Mouse (Mus musculus): ENCODE measurements around the gene Hadh.

Gene Hadh

GRCm38 (mm10) chr3:131271559-131272373 is at the start of gene Hadh:
Gene Hadh, minus strand, starts transcription at chr3:131272101.
- DNase-seq: peak; percentile 87

GRCm38 (mm10) chr3:131320184-131320583 is 48.3 kb upstream of the Hadh start:
- peak; percentile 72 for DNase-seq

DNA sequence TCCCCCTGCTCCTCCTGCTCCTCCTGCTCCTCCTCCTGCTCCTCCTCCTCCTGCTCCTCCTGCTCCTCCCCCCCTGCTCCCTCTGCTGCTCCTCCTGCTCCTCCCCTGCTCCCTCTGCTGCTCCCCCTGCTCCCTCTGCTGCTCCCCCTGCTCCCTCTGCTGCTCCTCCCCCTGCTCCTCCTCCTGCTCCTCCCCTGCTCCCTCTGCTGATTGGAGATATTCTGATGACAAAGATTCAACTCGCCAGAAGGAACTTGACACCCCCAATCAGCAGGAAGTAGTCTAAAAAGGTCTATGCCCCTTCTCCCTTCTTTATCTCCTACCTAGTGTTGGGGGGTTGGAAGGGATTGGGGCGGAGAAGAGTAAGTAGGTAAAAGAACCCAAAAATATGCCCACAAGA is 46.3 kb upstream of the Hadh start:
- DNase-seq: no peak

- no peak for DNase-seq
Measured at GRCm38 (mm10) chr3:131317126-131317525, 45.2 kb upstream of the Hadh start.

DNA sequence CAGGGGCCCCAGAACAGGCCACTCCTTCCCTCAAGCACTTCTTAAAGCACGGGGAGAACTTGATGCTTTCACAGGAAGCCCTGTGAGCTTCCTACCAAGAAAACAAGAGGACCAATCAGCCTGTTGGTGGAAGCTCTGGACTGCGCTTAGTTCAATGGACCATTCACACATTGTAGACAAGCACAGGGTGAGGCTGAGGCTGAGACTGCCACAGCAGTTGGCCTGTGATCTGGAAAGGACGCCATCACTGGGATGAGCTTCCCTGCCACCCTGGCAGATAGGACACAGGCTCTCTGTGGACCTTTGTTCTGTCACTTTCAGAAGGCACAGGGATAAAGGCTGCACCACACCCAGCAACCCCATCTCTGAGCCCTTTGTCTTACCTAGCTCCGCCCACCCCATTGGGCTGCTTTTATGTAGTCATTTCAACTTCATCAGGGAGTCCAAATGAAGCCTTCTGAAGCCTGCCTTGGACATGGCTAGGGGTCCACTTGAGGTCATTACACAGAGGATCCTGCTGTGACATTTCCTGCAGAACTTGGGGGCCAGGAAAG is 44.1 kb upstream of the Hadh start:
- no peak for DNase-seq

DNA sequence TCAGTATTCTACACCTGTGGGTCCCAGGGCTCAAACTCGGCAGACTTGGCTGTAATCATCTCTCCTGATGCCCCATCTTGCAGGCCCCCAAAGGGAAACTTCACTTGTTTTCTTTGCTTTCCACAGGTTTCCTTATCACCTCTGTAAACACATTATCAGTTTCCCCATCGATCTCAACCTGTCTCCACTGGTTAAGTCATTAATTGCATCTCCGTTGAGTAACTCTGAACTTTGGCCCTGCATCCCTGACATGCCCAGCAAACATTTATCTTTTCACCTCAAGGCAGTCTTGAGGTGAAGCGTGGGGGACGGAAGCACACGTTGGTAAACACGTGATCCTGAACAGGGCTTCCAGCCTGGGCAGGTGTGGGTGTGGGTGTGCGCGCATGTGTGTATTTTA is 40.4 kb upstream of the Hadh start:
- no peak for DNase-seq

DNA sequence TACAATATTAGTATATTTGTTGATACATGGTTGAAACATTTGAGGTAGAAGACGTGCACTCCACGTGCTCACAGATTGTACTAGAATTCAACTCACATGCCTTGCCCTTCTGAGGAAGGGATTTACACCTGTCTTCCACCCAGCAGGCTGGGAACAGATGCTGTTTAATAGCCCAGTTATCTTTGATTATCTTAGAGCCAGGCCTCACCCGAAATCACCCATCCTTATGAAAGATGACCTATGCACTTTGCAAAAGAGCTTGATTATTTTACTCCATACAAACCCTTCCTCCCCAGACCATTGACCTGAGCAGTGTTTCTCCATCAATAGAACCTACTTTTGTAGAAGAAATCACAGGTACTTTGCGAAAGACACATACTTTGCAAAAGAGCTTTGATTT is 38.7 kb upstream of the Hadh start:
- DNase-seq: no peak

DNA sequence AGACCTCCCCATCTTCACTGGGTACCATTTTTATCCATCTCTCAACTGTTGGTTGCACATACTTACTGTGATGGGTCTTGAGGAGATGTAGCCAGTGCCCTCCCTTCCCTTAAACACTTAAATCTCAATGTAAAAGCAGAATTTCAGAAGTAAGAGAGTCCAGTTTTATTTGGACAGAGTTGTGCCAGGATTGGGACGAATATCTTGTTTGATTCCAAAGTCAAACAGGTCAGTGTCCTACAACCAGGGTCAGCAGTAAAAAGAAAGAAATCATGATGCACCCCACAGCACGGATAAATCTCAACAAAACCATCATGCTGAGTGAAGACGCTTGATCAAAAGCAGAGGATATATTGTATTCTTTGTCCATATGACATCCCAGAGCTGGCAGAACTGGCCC is 35.9 kb upstream of the Hadh start:
- no peak for DNase-seq

GRCm38 (mm10) chr3:131306255-131306654 is 34.4 kb upstream of the Hadh start:
- DNase-seq: no peak

DNA sequence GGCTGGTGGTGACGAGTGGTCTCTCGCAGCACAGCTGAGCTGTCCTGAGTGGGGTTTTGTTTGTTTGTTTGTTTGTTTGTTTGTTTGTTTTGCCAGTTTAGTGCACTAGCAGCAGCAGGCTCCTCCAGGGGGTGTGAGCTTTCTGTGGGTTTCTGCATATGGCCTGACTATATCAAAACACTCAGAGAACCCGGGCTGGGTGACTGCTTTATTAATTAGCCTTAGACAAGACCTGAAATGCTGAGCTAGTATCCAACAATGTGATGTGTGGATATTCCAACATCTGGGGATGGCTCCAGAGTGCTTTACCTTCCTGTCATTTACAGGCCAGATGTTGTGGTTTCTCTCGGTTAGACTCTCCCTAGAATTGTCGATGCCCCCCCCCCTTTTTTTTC is 31.4 kb upstream of the Hadh start:
- no peak for DNase-seq

- peak; percentile 87 for DNase-seq
Measured at GRCm38 (mm10) chr3:131302452-131303319, 30.8 kb upstream of the Hadh start, which contains the start of gene Cyp2u1. Gene Cyp2u1, minus strand, starts transcription at chr3:131303227.

DNA sequence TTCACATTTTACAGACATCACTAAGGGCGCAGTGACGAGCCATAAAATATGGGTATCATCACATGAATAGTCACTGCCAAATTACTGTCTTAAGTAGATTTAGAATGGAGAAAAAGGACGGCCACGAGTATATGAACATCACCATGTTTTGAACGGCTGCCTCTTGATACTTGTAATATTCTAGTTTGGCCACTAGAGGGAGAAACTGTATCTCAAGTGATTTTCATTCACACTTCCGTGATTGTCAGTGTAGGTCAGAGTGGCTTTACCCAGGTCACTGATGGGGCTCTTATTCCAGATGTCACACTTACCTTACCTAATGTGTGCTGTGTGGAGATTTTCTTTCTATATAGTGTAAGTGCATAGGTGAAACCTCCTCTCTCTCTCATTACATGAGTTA is 28.0 kb upstream of the Hadh start:
- DNase-seq: no peak

GRCm38 (mm10) chr3:131299078-131299477 is 27.2 kb upstream of the Hadh start:
- DNase-seq: no peak

DNA sequence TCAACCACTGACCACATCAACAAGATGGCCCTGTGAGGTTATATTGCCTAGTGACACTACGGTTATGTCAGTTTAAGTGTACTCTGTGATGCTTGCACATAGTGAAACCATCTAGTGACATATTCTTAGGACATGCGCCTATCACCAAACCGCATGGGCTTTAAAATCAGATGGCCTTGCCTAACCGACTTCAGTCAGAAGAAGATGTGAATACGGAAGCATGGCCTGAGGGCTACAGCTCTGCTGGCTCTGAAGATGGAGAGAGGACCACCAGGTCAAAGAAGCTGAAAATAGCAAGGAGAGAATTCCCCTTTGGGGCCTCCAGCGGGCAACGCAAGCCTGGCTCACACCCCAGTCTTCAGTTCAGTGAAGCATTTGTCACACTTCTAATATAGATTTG is 25.0 kb upstream of the Hadh start:
- DNase-seq: no peak

DNA sequence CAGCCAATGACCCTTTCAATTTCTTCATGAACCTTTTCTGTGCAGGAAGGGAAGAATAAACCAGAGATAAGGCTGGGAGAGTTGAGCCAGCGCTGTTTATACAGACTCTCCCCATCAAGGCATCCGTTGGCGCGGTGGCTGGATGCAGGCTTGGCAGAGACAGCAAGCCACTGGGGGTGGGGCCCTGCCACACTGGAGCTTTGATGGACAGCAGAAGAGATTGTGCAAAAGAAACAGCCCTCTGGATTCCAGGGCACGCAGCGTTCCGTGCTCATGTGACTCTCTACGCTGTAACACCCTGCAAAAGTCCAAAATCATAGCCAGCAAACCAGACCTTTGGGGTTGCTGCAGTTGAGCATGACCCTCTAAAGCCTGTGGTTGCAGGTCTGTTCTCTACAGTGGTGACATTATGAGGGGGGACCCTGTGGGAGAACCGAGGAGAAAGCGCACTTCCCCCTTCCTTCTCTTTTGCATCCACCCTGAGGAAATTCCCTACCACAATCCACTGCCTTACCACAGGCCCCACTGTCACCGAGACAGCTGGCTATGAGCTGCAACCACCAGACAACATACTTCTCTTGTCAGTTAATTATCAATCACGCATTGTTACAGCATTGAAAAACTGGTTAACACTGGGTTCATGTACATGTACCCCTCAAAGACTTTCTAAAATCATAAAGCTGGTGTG is 23.8 kb upstream of the Hadh start:
- DNase-seq: no peak

DNA sequence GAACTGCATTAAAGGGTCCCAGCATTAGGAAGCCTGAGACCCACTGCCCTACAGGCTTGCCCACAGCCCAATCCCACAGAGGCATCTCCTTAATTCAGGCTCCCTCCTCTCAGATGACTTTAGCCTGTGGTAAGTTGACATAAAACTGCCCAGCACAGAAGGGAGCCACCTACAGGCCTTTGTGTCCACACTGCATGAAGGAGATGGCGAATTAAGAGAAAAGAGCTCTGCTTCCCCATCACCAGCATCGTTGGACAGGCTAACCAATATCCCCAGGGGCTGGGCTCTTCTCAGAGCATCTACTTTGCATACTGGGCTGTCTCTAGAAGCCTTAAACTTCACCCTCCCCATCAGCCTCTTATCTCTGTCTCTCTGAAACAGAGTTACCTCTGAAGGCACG is 22.6 kb upstream of the Hadh start:
- no peak for DNase-seq

- no peak for DNase-seq
Measured at GRCm38 (mm10) chr3:131292959-131293358, 21.1 kb upstream of the Hadh start.

DNA sequence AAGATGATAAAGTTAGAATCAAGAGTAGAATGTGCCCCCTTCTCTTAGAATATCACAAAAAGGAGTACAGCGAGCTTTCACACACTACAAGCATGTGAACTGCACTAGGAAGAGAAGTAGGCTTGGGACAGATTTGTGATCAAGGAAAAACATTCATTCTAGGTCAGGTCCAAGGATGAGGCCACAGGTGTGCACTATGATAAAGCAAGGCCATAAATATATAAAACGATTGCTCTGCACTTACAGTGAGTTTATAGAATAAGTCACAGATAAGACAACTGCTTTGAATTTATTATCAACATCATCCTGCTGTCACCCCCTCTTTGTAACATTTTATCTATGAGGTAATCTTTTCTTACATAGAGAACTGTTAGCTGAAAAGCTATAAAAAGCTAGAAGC is 20.4 kb upstream of the Hadh start:
- no peak for DNase-seq

GRCm38 (mm10) chr3:131291890-131292289 is 20.0 kb upstream of the Hadh start:
- DNase-seq: no peak

DNA sequence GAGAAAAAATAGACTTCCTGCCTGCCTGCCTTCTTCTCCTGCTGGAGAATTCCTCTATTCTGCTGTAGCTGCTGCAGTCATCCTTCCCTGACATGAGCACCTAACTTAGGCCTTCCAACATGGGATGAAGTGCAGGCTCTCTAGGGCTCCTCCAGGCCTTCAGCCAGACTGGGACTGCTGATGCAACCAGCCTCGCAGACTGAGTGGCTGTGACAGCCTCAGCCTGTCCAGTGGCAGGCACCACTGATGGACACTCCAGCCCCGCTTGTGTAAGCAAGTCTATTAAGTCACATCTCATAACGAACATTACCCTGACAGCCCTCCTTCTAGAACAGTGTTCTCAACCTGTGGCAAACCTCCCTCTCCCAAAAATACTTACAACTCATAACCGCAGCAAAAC is 2.2 kb upstream of the Hadh start:
- DNase-seq: no peak

- no peak for DNase-seq
Measured at GRCm38 (mm10) chr3:131272374-131273100, 636 bp upstream of the Hadh start.

- DNase-seq: peak; percentile 30
Measured at GRCm38 (mm10) chr3:131271157-131271556, 744 bp downstream of the Hadh start.

All from thymus, postnatal 25 days (tissue).